Mouse (Mus musculus) hindbrain, postnatal 0 days (tissue): ENCODE results near the gene Shq1. TPM values are rescaled to one million over a fixed set of nuclear protein-coding genes. Genes with fewer than 3 reads are reported as not detected.
A peak's percentile ranks its signal among the peaks of the same experiment; 100 is the strongest.

Experiments used
- ATAC-seq: fragments of 200-750 bp; cut with Nextera tagmentation; 2 replicates; pipeline ENCODE4 v1.8.0; 2017; ENCODE audit warnings: mild to moderate bottlenecking, moderate TSS enrichment, moderate library complexity
- DNase-seq: peaks from one replicate; pipeline ENCODE4 v3.0.0-alpha.2; 2015; ENCODE audit warnings: low spot score
- H3K27ac ChIP-seq: fragments of 300-500 bp; sonication (generic); 2 replicates; pipeline ENCODE4 v1.5.1; 2014; ENCODE audit warnings: mild to moderate bottlenecking
- H3K27me3 ChIP-seq: fragments of 300-500 bp; sonication (generic); 2 replicates; pipeline ENCODE4 v1.6.1; 2014; ENCODE audit warnings: low read length, mixed read lengths; ENCODE audit not compliant: insufficient read depth
- H3K36me3 ChIP-seq: fragments of 300-500 bp; sonication (generic); 2 replicates; pipeline ENCODE4 v1.6.1; 2014; ENCODE audit warnings: low read length, mixed read lengths; ENCODE audit not compliant: insufficient read depth
- H3K4me1 ChIP-seq: fragments of 300-500 bp; sonication (generic); 2 replicates; pipeline ENCODE4 v1.6.1; 2014; ENCODE audit warnings: antibody characterized with exemption, low read length, mixed read lengths; ENCODE audit not compliant: insufficient read depth
- H3K4me2 ChIP-seq: fragments of 300-500 bp; sonication (generic); 2 replicates; pipeline ENCODE4 v1.6.1; 2014; ENCODE audit warnings: low read depth, mild to moderate bottlenecking, low read length, moderate library complexity, mixed read lengths
- H3K4me3 ChIP-seq: fragments of 300-500 bp; sonication (generic); 2 replicates; pipeline ENCODE4 v1.5.1; 2014; ENCODE audit warnings: low read length
- H3K9ac ChIP-seq: fragments of 300-500 bp; sonication (generic); replicated peaks from 2 replicates; pipeline ENCODE4 v1.6.1; 2014; ENCODE audit warnings: mild to moderate bottlenecking, low read length, moderate library complexity, mixed read lengths
- H3K9me3 ChIP-seq: fragments of 300-500 bp; sonication (generic); 2 replicates; pipeline ENCODE4 v1.6.1; 2016; ENCODE audit warnings: low read length, mixed read lengths
- CTCF ChIP-seq: IDR thresholded peaks from 2 replicates; pipeline ENCODE4 v1.5.1; 2016; ENCODE audit warnings: antibody characterized with exemption, control low read depth, low read depth
- WGBS: fragments of 180-500 bp; shearing (Covaris S2); extraction: QIAGEN DNeasy Blood & Tissue Kit; methylation state at CpG from one replicate; pipeline ENCODE4 v1.1.7; 2014; 5-methylcytosine and 5-hydroxymethylcytosine counted together
- polyA plus RNA-seq: library from polyadenylated mRNA; unstranded; fragments of >200 nt; fragmentation: Nextera tagmentation; extraction: Ambion mirVana; gene quantifications from 2 replicates; pipeline ENCODE4 v1.2.1, GENCODE M21; 2015
- total RNA-seq: library from RNA; depleted of rRNA; stranded (reverse); fragments of >200 nt; gene quantifications from 2 replicates; pipeline ENCODE4 v1.2.3, GENCODE M21; 2014

The Shq1 gene
- total and polyA plus RNA-seq, 2 experiments from 2014 or later, result 4.1 to 5.1 TPM

GRCm38 (mm10) chr6:100709483-100709882, 38.5 kb upstream of the Shq1 start:
- DNase-seq, result peak; percentile 66
- no peaks in the 10 kb centered on the region for H3K36me3 ChIP-seq
- ATAC-seq, result peak; percentile 71
- H3K4me3 ChIP-seq, result no peak overlapping the region
- 10% methylated on average over 7 of the region's 7 CpGs for WGBS
- H3K27me3 ChIP-seq, result peaks cover 5% of the 10 kb centered on the region; the same call in 1 of the 2 replicates
- no peak overlapping the region for H3K4me2 ChIP-seq
- no peaks in the 10 kb centered on the region for H3K9me3 ChIP-seq
- H3K9ac ChIP-seq, result no peak overlapping the region
- no peak overlapping the region for H3K27ac ChIP-seq
- TF ChIP-seq CTCF, result no peak
- 0 out of 2 replicates have a peak, but pooled peaks cover 3% of the 10 kb centered on the region for H3K4me1 ChIP-seq

DNA sequence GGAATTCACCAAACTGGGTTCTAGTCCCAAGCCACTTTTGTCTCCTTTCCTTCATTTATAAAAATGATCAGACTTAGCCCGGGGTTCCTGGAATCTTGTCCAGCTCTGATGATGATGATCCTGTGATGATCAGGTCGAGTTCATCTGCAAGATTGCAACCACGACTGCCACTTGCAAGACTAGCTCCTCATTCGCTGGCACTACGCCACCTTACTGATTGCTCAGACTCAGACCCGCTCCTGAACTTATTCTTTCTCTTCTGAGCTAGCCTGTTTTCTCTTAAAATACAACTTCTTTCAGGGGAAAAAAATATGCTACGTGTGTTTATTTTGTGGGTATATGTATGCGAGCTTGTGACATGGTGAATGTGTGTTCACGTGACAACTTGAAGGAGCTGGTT, 38.0 kb upstream of the Shq1 start:
- DNase-seq (peak; percentile 43), ATAC-seq (no peak)
- no peak for TF ChIP-seq CTCF
- no peaks in the 10 kb centered on the region for H3K36me3 ChIP-seq
- H3K9me3 ChIP-seq, result no peaks in the 10 kb centered on the region
- H3K27me3 ChIP-seq, result peaks cover 5% of the 10 kb centered on the region; the same call in 1 of the 2 replicates
- 66% methylated on average over 9 of the region's 9 CpGs for WGBS
- H3K4me2 ChIP-seq, result no peak overlapping the region
- H3K4me3 ChIP-seq, result no peak overlapping the region
- H3K4me1 ChIP-seq, result 0 out of 2 replicates have a peak, but pooled peaks cover 6% of the 10 kb centered on the region
- no peak overlapping the region for H3K27ac ChIP-seq
- no peak overlapping the region for H3K9ac ChIP-seq

- WGBS, result 85% methylated on average over 1 of the region's 1 CpGs
- Histone ChIP-seq H3K36me3 (no peaks in the 10 kb centered on the region), H3K4me2 (no peak overlapping the region), H3K27me3 (peaks cover 5% of the 10 kb centered on the region; the same call in 1 of the 2 replicates), H3K4me1 (0 out of 2 replicates have a peak, but pooled peaks cover 6% of the 10 kb centered on the region), H3K27ac (no peak overlapping the region), H3K9ac (no peak overlapping the region), H3K9me3 (no peaks in the 10 kb centered on the region), H3K4me3 (no peak overlapping the region)
- ATAC-seq (no peak), DNase-seq (no peak)
- no peak for TF ChIP-seq CTCF
Observed at GRCm38 (mm10) chr6:100708248-100708647, 37.3 kb upstream of the Shq1 start.

GRCm38 (mm10) chr6:100707557-100707956, 36.6 kb upstream of the Shq1 start:
- DNase-seq (no peak), ATAC-seq (no peak)
- Histone ChIP-seq H3K27me3 (peaks cover 5% of the 10 kb centered on the region; the same call in 1 of the 2 replicates), H3K9ac (no peak overlapping the region), H3K9me3 (no peaks in the 10 kb centered on the region), H3K4me1 (0 out of 2 replicates have a peak, but pooled peaks cover 6% of the 10 kb centered on the region), H3K4me2 (no peak overlapping the region), H3K27ac (no peak overlapping the region), H3K4me3 (no peak overlapping the region), H3K36me3 (no peaks in the 10 kb centered on the region)
- no peak for TF ChIP-seq CTCF
- 47% methylated on average over 7 of the region's 7 CpGs for WGBS

GRCm38 (mm10) chr6:100706861-100707260, 35.9 kb upstream of the Shq1 start:
- no peak overlapping the region for H3K9ac ChIP-seq
- 71% methylated on average over 6 of the region's 6 CpGs for WGBS
- DNase-seq, result no peak

GRCm38 (mm10) chr6:100705366-100705811, 34.4 kb upstream of the Shq1 start:
- H3K4me2 ChIP-seq, result peak overlapping the region; percentile 97
- no peak for TF ChIP-seq CTCF
- no peak for DNase-seq
- peak overlapping the region; percentile 67 for H3K4me3 ChIP-seq
- H3K27ac ChIP-seq, result no peak overlapping the region
- H3K36me3 ChIP-seq, result no peaks in the 10 kb centered on the region
- H3K9me3 ChIP-seq, result no peaks in the 10 kb centered on the region
- H3K27me3 ChIP-seq, result peaks cover 5% of the 10 kb centered on the region; the same call in 1 of the 2 replicates
- 0 out of 2 replicates have a peak, but pooled peaks cover 6% of the 10 kb centered on the region for H3K4me1 ChIP-seq
- 3% methylated on average over 15 of the region's 15 CpGs for WGBS
- no peak for ATAC-seq
- H3K9ac ChIP-seq, result peak overlapping the region; percentile 61; the same call in 1 of the 2 replicates

More at GRCm38 (mm10) chr6:100706861-100707260, 35.9 kb upstream of the Shq1 start:
- H3K36me3 ChIP-seq, result no peaks in the 10 kb centered on the region
- no peak for TF ChIP-seq CTCF
- no peaks in the 10 kb centered on the region for H3K9me3 ChIP-seq
- 0 out of 2 replicates have a peak, but pooled peaks cover 6% of the 10 kb centered on the region for H3K4me1 ChIP-seq
- no peak overlapping the region for H3K4me3 ChIP-seq
- no peak overlapping the region for H3K4me2 ChIP-seq
- H3K27ac ChIP-seq, result no peak overlapping the region
- no peak for ATAC-seq
- H3K27me3 ChIP-seq, result peaks cover 5% of the 10 kb centered on the region; the same call in 1 of the 2 replicates
